15 mouse cellular contexts compared by ENCODE assay signal in genomic region chr9:3000445-3000972, GRCm38 (mm10). TPM values are rescaled to one million over a fixed set of nuclear protein-coding genes. Genes with fewer than 3 reads are reported as not detected.
DNase-seq lines count a peak whose midpoint lies in the region; ATAC-seq and TF ChIP-seq lines count a peak whose summit lies in the region.
"Not testable (repeated sequence)": the region's sequence is repeated elsewhere in the genome, so short reads cannot be mapped to it uniquely, and the experiment has no call there.
"Had no signal": no experiment of that assay in that cellular context is flagged by ENCODE, and none has a peak within 500 bp of the region (broad histone marks: within the 10 kb centered on the region; RNA-seq: fewer than 3 reads in every experiment).

Gm10722 (plus strand) TSS chr9:3000922.

- not testable (repeated sequence) for H3K9ac ChIP-seq in embryonic facial prominence, embryonic 11.5 days (replicated peaks; ENCODE audit: low read length); kidney, postnatal 0 days (ENCODE audit: low read depth, low read length); liver, embryonic 13.5 days

- not testable (repeated sequence) for H3K27ac ChIP-seq in embryonic facial prominence, embryonic 11.5 days (replicated peaks; ENCODE audit: low read depth, low read length); kidney, postnatal 0 days; liver, embryonic 13.5 days

- peak; percentile 41 for DNase-seq in ES-CJ7 (ENCODE audit: low read depth, low spot score)
- peak; percentile 6 for DNase-seq in brain, embryonic 18.5 days (ENCODE audit: low read depth, low spot score)
- DNase-seq in embryonic facial prominence, embryonic 11.5 days (ENCODE audit: low spot score) = peak; percentile 47
- peak; percentile 91 for DNase-seq in heart, adult 11 months
- DNase-seq in kidney, postnatal 0 days (ENCODE audit: low spot score) = peak; percentile 7
- peak; percentile 30 for DNase-seq in liver, embryonic 13.5 days
- peak; percentile 4 for DNase-seq in ovary, adult 18-20 months (ENCODE audit: low spot score)
- DNase-seq in thymus, postnatal 25 days = peak; percentile 3

- H3K36me3 ChIP-seq in embryonic facial prominence, embryonic 11.5 days (replicated peaks; ENCODE audit: control insufficient read depth, insufficient read depth, low read depth, low read length); kidney, postnatal 0 days (ENCODE audit: insufficient read depth, low read length); liver, embryonic 13.5 days: not testable (repeated sequence)

- not testable (repeated sequence) for H3K9me3 ChIP-seq in embryonic facial prominence, embryonic 11.5 days (replicated peaks; ENCODE audit: control insufficient read depth, low read length); kidney, postnatal 0 days (replicated peaks; ENCODE audit: low read length); liver, embryonic 13.5 days (replicated peaks)

- ATAC-seq in embryonic facial prominence, embryonic 11.5 days (replicated peaks; ENCODE audit: insufficient number of reproducible peaks, low FRiP score, low TSS enrichment, low read depth); kidney, postnatal 0 days (replicated peaks; ENCODE audit: low FRiP score, low read depth); liver, embryonic 13.5 days (ENCODE audit: low read depth): not testable (repeated sequence)

- not testable (repeated sequence) for H3K4me1 ChIP-seq in embryonic facial prominence, embryonic 11.5 days (ENCODE audit: control insufficient read depth, insufficient read depth, low read length); kidney, postnatal 0 days (replicated peaks; ENCODE audit: insufficient read depth, low read length); liver, embryonic 13.5 days (replicated peaks)

- not testable (repeated sequence) for TF ChIP-seq CTCF in kidney, postnatal 0 days (IDR thresholded peaks at IDR 0.05; ENCODE audit: low read depth)

- not testable (repeated sequence) for H3K4me2 ChIP-seq in embryonic facial prominence, embryonic 11.5 days (ENCODE audit: low read depth, low read length); kidney, postnatal 0 days (ENCODE audit: low read length); liver, embryonic 13.5 days

- H3K4me3 ChIP-seq in embryonic facial prominence, embryonic 11.5 days (ENCODE audit: low read depth, low read length); kidney, postnatal 0 days (replicated peaks; ENCODE audit: low read depth, low read length); liver, embryonic 13.5 days (replicated peaks): not testable (repeated sequence)

- 66% methylated on average over 12 of the region's 12 CpGs for WGBS in embryonic facial prominence, embryonic 11.5 days
- WGBS in kidney, postnatal 0 days = 72% methylated on average over 12 of the region's 12 CpGs
- 64% methylated on average over 12 of the region's 12 CpGs for WGBS in liver, embryonic 13.5 days (ENCODE audit: insufficient replicate concordance)

- not testable (repeated sequence) for H3K27me3 ChIP-seq in embryonic facial prominence, embryonic 11.5 days (ENCODE audit: control insufficient read depth, insufficient read depth, low read length); kidney, postnatal 0 days (ENCODE audit: insufficient read depth, low read length); liver, embryonic 13.5 days

RNA-seq across cellular contexts. Expression of gene Gm10722, which starts in this region (rescaled TPM):
- not detected in 2 replicates for polyA plus RNA-seq in embryonic facial prominence, embryonic 11.5 days (2014; fragmentation: Nextera tagmentation; extraction: Ambion mirVana)
- polyA plus RNA-seq in kidney, postnatal 0 days (2015; fragmentation: Nextera tagmentation; extraction: Ambion mirVana) = not detected in 2 replicates
- polyA plus RNA-seq in liver, embryonic 13.5 days (2015; fragmentation: Nextera tagmentation; extraction: Ambion mirVana) = not detected in 2 replicates
- polyA plus RNA-seq: forebrain, embryonic 12.5 days; heart, embryonic 11.5 days; intestine, embryonic 15.5 days; lung, adult 2 months; midbrain, embryonic 16.5 days; Patski; thymus, adult 2 months had no signal

Comparison
In these comparisons a context has a peak if more than half of its experiments do, and no peak if none do; other contexts are left out.
1. Peak in DNase-seq in embryonic facial prominence, embryonic 11.5 days; RNA of the gene not detected or under 1 TPM.
2. Peak in DNase-seq in kidney, postnatal 0 days; RNA of the gene not detected or under 1 TPM.
3. Peak in DNase-seq in liver, embryonic 13.5 days; RNA of the gene not detected or under 1 TPM.
4. DNase-seq: peak in every context shown above with its lines; median percentile 91 in heart, adult 11 months; 47 in embryonic facial prominence, embryonic 11.5 days; 41 in ES-CJ7; 30 in liver, embryonic 13.5 days; 7 in kidney, postnatal 0 days; 6 in brain, embryonic 18.5 days; 4 in ovary, adult 18-20 months; 3 in thymus, postnatal 25 days.